ENCODE assay signal across 14 mouse cellular contexts in the genomic region with DNA sequence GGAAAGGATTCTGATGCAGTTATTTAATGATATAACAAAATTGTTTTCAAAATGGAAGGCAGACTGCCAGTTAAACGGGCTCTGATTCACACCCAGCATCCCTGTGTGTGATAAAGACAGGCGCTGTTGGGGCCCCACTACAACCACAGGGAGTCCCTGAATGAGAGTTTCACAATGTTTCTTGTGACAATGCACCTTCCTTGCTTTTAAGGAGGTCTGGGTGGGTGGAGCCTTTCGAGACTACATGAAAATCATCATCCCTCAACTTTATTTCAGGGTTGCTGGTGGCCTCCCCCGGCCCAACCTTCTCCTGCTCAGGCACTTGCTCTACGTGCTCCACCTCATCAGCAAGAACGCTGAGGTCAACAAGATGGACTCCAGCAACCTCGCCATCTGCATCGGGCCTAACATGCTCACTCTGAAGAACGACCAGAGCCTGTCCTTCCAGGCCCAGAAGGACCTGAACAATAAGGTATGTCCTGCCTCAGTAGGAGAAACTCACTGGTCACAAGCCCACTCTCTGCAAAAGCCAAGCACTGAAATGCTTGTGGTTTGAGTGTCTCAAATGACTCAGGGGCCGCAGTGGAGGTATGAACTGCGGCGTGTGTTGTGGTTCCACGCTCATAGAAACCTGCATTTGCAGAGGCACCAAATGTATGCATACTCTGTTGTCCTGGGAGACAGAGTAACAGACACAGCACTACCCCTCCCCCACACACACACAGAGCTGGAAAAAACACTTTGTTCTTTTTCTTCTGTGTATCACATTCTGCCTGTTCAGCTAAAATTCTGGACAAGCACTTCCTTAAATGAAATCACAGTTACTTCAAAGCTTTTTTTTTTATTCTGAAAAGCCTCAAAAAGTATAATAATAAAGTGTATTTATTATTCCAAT. TPM values are rescaled to one million over a fixed set of nuclear protein-coding genes. Genes with fewer than 3 reads are reported as not detected.
DNase-seq lines count a peak whose midpoint lies in the region; ATAC-seq and TF ChIP-seq lines count a peak whose summit lies in the region.
"Had no signal": no experiment of that assay in that cellular context is flagged by ENCODE, and none has a peak within 500 bp of the region (broad histone marks: within the 10 kb centered on the region; RNA-seq: fewer than 3 reads in every experiment).

No protein-coding gene starts in this region.

- DNase-seq in 3T3-L1 (ENCODE audit: low read depth, low spot score) (peak; percentile 55), MN1 (ENCODE audit: low spot score) (no peak)
- peak; percentile 24 for DNase-seq in brain, adult 2 months (ENCODE audit: low read depth, low spot score)
- peak; percentile 12 for DNase-seq in hindbrain, postnatal 0 days (ENCODE audit: low spot score)
- DNase-seq in ovary, postnatal 36 days (ENCODE audit: low spot score): no peak
- DNase-seq: cerebellum, postnatal 36 days; heart, postnatal 36 days; kidney, postnatal 4 days; liver, postnatal 0 days; thymus, adult 2 months had no signal

- WGBS in heart, embryonic 15.5 days: 75% methylated on average over 13 of the region's 13 CpGs
- 80% methylated on average over 13 of the region's 13 CpGs for whole genome bisulfite sequencing in heart, embryonic 11.5 days (ENCODE audit: insufficient replicate concordance)
- WGBS in hindbrain, postnatal 0 days: 58% methylated on average over 13 of the region's 13 CpGs
- 77% methylated on average over 13 of the region's 13 CpGs for WGBS in intestine, postnatal 0 days

- H3K27ac ChIP-seq in heart, embryonic 15.5 days: 0 out of 2 replicates have a peak overlapping the region, but pooled peaks have one; percentile 0
- no peak overlapping the region for H3K27ac ChIP-seq in heart, embryonic 11.5 days (ENCODE audit: low read depth, low read length)
- no peak overlapping the region for H3K27ac ChIP-seq in hindbrain, postnatal 0 days
- no peak overlapping the region for H3K27ac ChIP-seq in intestine, postnatal 0 days (ENCODE audit: low read depth, low read length)

- H3K9me3 ChIP-seq in heart, embryonic 15.5 days (replicated peaks): no peaks in the 10 kb centered on the region
- H3K9me3 ChIP-seq in heart, embryonic 11.5 days (replicated peaks; ENCODE audit: control insufficient read depth, low read length): no peaks in the 10 kb centered on the region
- H3K9me3 ChIP-seq in hindbrain, postnatal 0 days (ENCODE audit: low read length): no peaks in the 10 kb centered on the region
- no peaks in the 10 kb centered on the region for H3K9me3 ChIP-seq in intestine, postnatal 0 days (ENCODE audit: control insufficient read depth)

- H3K4me3 ChIP-seq in heart, embryonic 15.5 days: no peak overlapping the region
- H3K4me3 ChIP-seq in heart, embryonic 11.5 days (ENCODE audit: low read depth, low read length): no peak overlapping the region
- no peak overlapping the region for H3K4me3 ChIP-seq in hindbrain, postnatal 0 days (ENCODE audit: low read length)
- H3K4me3 ChIP-seq in intestine, postnatal 0 days (ENCODE audit: low read depth, low read length): no peak overlapping the region

- no peaks in the 10 kb centered on the region for H3K36me3 ChIP-seq in heart, embryonic 15.5 days
- H3K36me3 ChIP-seq in heart, embryonic 11.5 days (ENCODE audit: control insufficient read depth, insufficient read depth, low read length): no peaks in the 10 kb centered on the region
- no peaks in the 10 kb centered on the region for H3K36me3 ChIP-seq in hindbrain, postnatal 0 days (ENCODE audit: insufficient read depth, low read length)
- no peaks in the 10 kb centered on the region for H3K36me3 ChIP-seq in intestine, postnatal 0 days (ENCODE audit: control insufficient read depth, insufficient read depth)

- no peak overlapping the region for H3K4me2 ChIP-seq in heart, embryonic 15.5 days
- H3K4me2 ChIP-seq in heart, embryonic 11.5 days: no peak overlapping the region
- no peak overlapping the region for H3K4me2 ChIP-seq in hindbrain, postnatal 0 days (ENCODE audit: low read depth, low read length)
- no peak overlapping the region for H3K4me2 ChIP-seq in intestine, postnatal 0 days (replicated peaks; ENCODE audit: low read depth)

- ATAC-seq in heart, embryonic 15.5 days (replicated peaks; ENCODE audit: insufficient number of reproducible peaks, insufficient read depth, low FRiP score, low read depth): no peak
- no peak for ATAC-seq in heart, embryonic 11.5 days (replicated peaks; ENCODE audit: insufficient number of reproducible peaks, low FRiP score, low TSS enrichment)
- no peak for ATAC-seq in hindbrain, postnatal 0 days
- no peak for ATAC-seq in intestine, postnatal 0 days
- ATAC-seq: forebrain, embryonic 16.5 days; liver, postnatal 0 days had no signal

- peaks cover 2% of the 10 kb centered on the region; the same call in 1 of the 2 replicates for H3K27me3 ChIP-seq in heart, embryonic 15.5 days
- H3K27me3 ChIP-seq in heart, embryonic 11.5 days (ENCODE audit: control insufficient read depth, insufficient read depth, low read length): peaks cover 6% of the 10 kb centered on the region
- no peaks in the 10 kb centered on the region for H3K27me3 ChIP-seq in hindbrain, postnatal 0 days (ENCODE audit: insufficient read depth, low read length)
- no peaks in the 10 kb centered on the region for H3K27me3 ChIP-seq in intestine, postnatal 0 days (replicated peaks; ENCODE audit: control insufficient read depth, insufficient read depth, low read length)

- no peaks in the 10 kb centered on the region for H3K4me1 ChIP-seq in heart, embryonic 15.5 days (replicated peaks)
- no peaks in the 10 kb centered on the region for H3K4me1 ChIP-seq in heart, embryonic 11.5 days (ENCODE audit: control insufficient read depth, insufficient read depth, low read length)
- peaks cover 4% of the 10 kb centered on the region; the same call in 1 of the 2 replicates for H3K4me1 ChIP-seq in hindbrain, postnatal 0 days (ENCODE audit: insufficient read depth, low read length)
- H3K4me1 ChIP-seq in intestine, postnatal 0 days (replicated peaks; ENCODE audit: control insufficient read depth, insufficient read depth, low read length): no peaks in the 10 kb centered on the region

- no peak for TF ChIP-seq CTCF in hindbrain, postnatal 0 days (IDR thresholded peaks at IDR 0.05; ENCODE audit: low read depth)
- no peak for TF ChIP-seq CTCF in intestine, postnatal 0 days (IDR thresholded peaks at IDR 0.05; ENCODE audit: low read depth)

- H3K9ac ChIP-seq in heart, embryonic 15.5 days: no peak overlapping the region
- no peak overlapping the region for H3K9ac ChIP-seq in heart, embryonic 11.5 days (ENCODE audit: low read depth, low read length)
- no peak overlapping the region for H3K9ac ChIP-seq in hindbrain, postnatal 0 days (replicated peaks; ENCODE audit: low read length)
- H3K9ac ChIP-seq in intestine, postnatal 0 days (ENCODE audit: low read depth, low read length): no peak overlapping the region
- H3K9ac ChIP-seq: liver, postnatal 0 days had no signal

RNA-seq across cellular contexts. Expression of a gene that starts 5.5 kb away (rescaled TPM):
- polyA plus RNA-seq in heart, embryonic 15.5 days (2015; fragmentation: Nextera tagmentation; extraction: Ambion mirVana): 0.50 and 0.86 TPM in 2 replicates
- 0.09 and 0.24 TPM in 2 replicates for polyA plus RNA-seq in heart, embryonic 11.5 days (2014; fragmentation: Nextera tagmentation; extraction: Ambion mirVana)
- 1.4 TPM in 2 replicates for total RNA-seq in hindbrain, postnatal 0 days (2014; rRNA removed)
- 0.33 and 0.37 TPM in 2 replicates for polyA plus RNA-seq in hindbrain, postnatal 0 days (2015; fragmentation: Nextera tagmentation; extraction: Ambion mirVana)
- 0.80 and 1.2 TPM in 2 replicates for polyA plus RNA-seq in intestine, postnatal 0 days (2015; fragmentation: Nextera tagmentation; extraction: Ambion mirVana)

RNA-seq across cellular contexts. Expression of a gene that starts 14.1 kb away (rescaled TPM):
- 59.0 and 59.8 TPM in 2 replicates for polyA plus RNA-seq in heart, embryonic 15.5 days (2015; fragmentation: Nextera tagmentation; extraction: Ambion mirVana)
- 51.7 and 60.0 TPM in 2 replicates for polyA plus RNA-seq in heart, embryonic 11.5 days (2014; fragmentation: Nextera tagmentation; extraction: Ambion mirVana)
- 38.7 and 65.3 TPM in 2 replicates for total RNA-seq in hindbrain, postnatal 0 days (2014; rRNA removed)
- 64.7 and 67.4 TPM in 2 replicates for polyA plus RNA-seq in hindbrain, postnatal 0 days (2015; fragmentation: Nextera tagmentation; extraction: Ambion mirVana)
- 36.5 and 38.4 TPM in 2 replicates for polyA plus RNA-seq in intestine, postnatal 0 days (2015; fragmentation: Nextera tagmentation; extraction: Ambion mirVana)

Comparison
In these comparisons a context has a peak if more than half of its experiments do, and no peak if none do; other contexts are left out.
1. DNase-seq: peak in 3T3-L1 (single experiment), brain, adult 2 months (single experiment) and hindbrain, postnatal 0 days (single experiment); none in MN1 (single experiment) and ovary, postnatal 36 days (single experiment).